Mouse (Mus musculus): ENCODE measurements around the gene Lamb3. TPM values are rescaled to one million over a fixed set of nuclear protein-coding genes. Genes with fewer than 3 reads are reported as not detected.
A peak's percentile ranks its signal among the peaks of the same experiment; 100 is the strongest.

The Lamb3 gene
- polyA plus RNA-seq, 1 experiment = 2.7 TPM

- no peak overlapping the region for H3K4me3 ChIP-seq (ENCODE audit: insufficient read depth, low read depth, low read length)
- H3K27me3 ChIP-seq (replicated peaks; ENCODE audit: control insufficient read depth, insufficient read depth, low read length) = no peaks in the 10 kb centered on the region
- WGBS = 76% methylated on average over 3 of the region's 3 CpGs
- 0 out of 2 replicates have a peak overlapping the region, but pooled peaks have one; percentile 11 for H3K27ac ChIP-seq (ENCODE audit: insufficient read depth, low read depth, low read length)
- H3K36me3 ChIP-seq (ENCODE audit: control insufficient read depth, insufficient read depth, low read length) = no peaks in the 10 kb centered on the region
- DNase-seq = peak; percentile 17
- TF ChIP-seq POLR2A (IDR thresholded peaks at IDR 0.05; ENCODE audit: low read depth, low read length) = no peak
- no peak for TF ChIP-seq CTCF (conservative IDR thresholded peaks at IDR 0.05; ENCODE audit: insufficient read depth, insufficient read length, low read depth, low read length)
- H3K4me1 ChIP-seq (ENCODE audit: control insufficient read depth, insufficient read depth, low read length) = peaks cover 8% of the 10 kb centered on the region; the same call in 1 of the 2 replicates
Measured at GRCm38 (mm10) chr1:193310519-193311085, 103.1 kb downstream of the Lamb3 start.

- DNase-seq = peak; percentile 93
- no peak overlapping the region for H3K4me3 ChIP-seq (ENCODE audit: insufficient read depth, low read depth, low read length)
- H3K27me3 ChIP-seq (replicated peaks; ENCODE audit: control insufficient read depth, insufficient read depth, low read length) = no peaks in the 10 kb centered on the region
- H3K36me3 ChIP-seq (ENCODE audit: control insufficient read depth, insufficient read depth, low read length) = no peaks in the 10 kb centered on the region
- TF ChIP-seq POLR2A (IDR thresholded peaks at IDR 0.05; ENCODE audit: low read depth, low read length) (no peak), CTCF (conservative IDR thresholded peaks at IDR 0.05; ENCODE audit: insufficient read depth, insufficient read length, low read depth, low read length) (no peak)
- 17% methylated on average over 1 of the region's 1 CpGs for WGBS
- H3K4me1 ChIP-seq (ENCODE audit: control insufficient read depth, insufficient read depth, low read length) = peaks cover 10% of the 10 kb centered on the region; the same call in 1 of the 2 replicates
- peak overlapping the region; percentile 43 for H3K27ac ChIP-seq (ENCODE audit: insufficient read depth, low read depth, low read length)
Measured at GRCm38 (mm10) chr1:193311596-193311995, 104.1 kb downstream of the Lamb3 start.

GRCm38 (mm10) chr1:193315705-193316357 is 108.3 kb downstream of the Lamb3 start:
- WGBS = 53% methylated on average over 5 of the region's 5 CpGs

GRCm38 (mm10) chr1:193316358-193316750 is 108.9 kb downstream of the Lamb3 start:
- no peaks in the 10 kb centered on the region for H3K36me3 ChIP-seq (ENCODE audit: control insufficient read depth, insufficient read depth, low read length)
- TF ChIP-seq POLR2A (IDR thresholded peaks at IDR 0.05; ENCODE audit: low read depth, low read length) (no peak), CTCF (conservative IDR thresholded peaks at IDR 0.05; ENCODE audit: insufficient read depth, insufficient read length, low read depth, low read length) (no peak)
- H3K27ac ChIP-seq (ENCODE audit: insufficient read depth, low read depth, low read length) = peak overlapping the region; percentile 51
- peaks cover 5% of the 10 kb centered on the region; the same call in 1 of the 2 replicates for H3K4me1 ChIP-seq (ENCODE audit: control insufficient read depth, insufficient read depth, low read length)
- no peak overlapping the region for H3K4me3 ChIP-seq (ENCODE audit: insufficient read depth, low read depth, low read length)
- WGBS = 71% methylated on average over 9 of the region's 9 CpGs
- DNase-seq = no peak
- no peaks in the 10 kb centered on the region for H3K27me3 ChIP-seq (replicated peaks; ENCODE audit: control insufficient read depth, insufficient read depth, low read length)

More at GRCm38 (mm10) chr1:193315705-193316357, 108.3 kb downstream of the Lamb3 start:
- Histone ChIP-seq H3K27ac (ENCODE audit: insufficient read depth, low read depth, low read length) (peak overlapping the region; percentile 64), H3K36me3 (ENCODE audit: control insufficient read depth, insufficient read depth, low read length) (no peaks in the 10 kb centered on the region), H3K27me3 (replicated peaks; ENCODE audit: control insufficient read depth, insufficient read depth, low read length) (no peaks in the 10 kb centered on the region), H3K4me1 (ENCODE audit: control insufficient read depth, insufficient read depth, low read length) (peaks cover 10% of the 10 kb centered on the region; the same call in 1 of the 2 replicates), H3K4me3 (ENCODE audit: insufficient read depth, low read depth, low read length) (no peak overlapping the region)
- TF ChIP-seq CTCF (conservative IDR thresholded peaks at IDR 0.05; ENCODE audit: insufficient read depth, insufficient read length, low read depth, low read length) = no peak
- TF ChIP-seq POLR2A (IDR thresholded peaks at IDR 0.05; ENCODE audit: low read depth, low read length) = no peak
- DNase-seq = peak; percentile 90

GRCm38 (mm10) chr1:193317159-193317559 is 109.7 kb downstream of the Lamb3 start:
- 62% methylated on average over 6 of the region's 6 CpGs for WGBS
- Histone ChIP-seq H3K36me3 (ENCODE audit: control insufficient read depth, insufficient read depth, low read length) (no peaks in the 10 kb centered on the region), H3K4me3 (ENCODE audit: insufficient read depth, low read depth, low read length) (no peak overlapping the region), H3K4me1 (ENCODE audit: control insufficient read depth, insufficient read depth, low read length) (peaks cover 2% of the 10 kb centered on the region; the same call in 1 of the 2 replicates), H3K27ac (ENCODE audit: insufficient read depth, low read depth, low read length) (peak overlapping the region; percentile 83), H3K27me3 (replicated peaks; ENCODE audit: control insufficient read depth, insufficient read depth, low read length) (no peaks in the 10 kb centered on the region)
- TF ChIP-seq POLR2A (IDR thresholded peaks at IDR 0.05; ENCODE audit: low read depth, low read length) = no peak
- DNase-seq = peak; percentile 51

GRCm38 (mm10) chr1:193319721-193320120 is 112.2 kb downstream of the Lamb3 start:
- TF ChIP-seq POLR2A (IDR thresholded peaks at IDR 0.05; ENCODE audit: low read depth, low read length) (no peak), CTCF (conservative IDR thresholded peaks at IDR 0.05; ENCODE audit: insufficient read depth, insufficient read length, low read depth, low read length) (no peak)
- no peak for DNase-seq
- Histone ChIP-seq H3K27me3 (replicated peaks; ENCODE audit: control insufficient read depth, insufficient read depth, low read length) (no peaks in the 10 kb centered on the region), H3K27ac (ENCODE audit: insufficient read depth, low read depth, low read length) (no peak overlapping the region), H3K4me3 (ENCODE audit: insufficient read depth, low read depth, low read length) (no peak overlapping the region), H3K4me1 (ENCODE audit: control insufficient read depth, insufficient read depth, low read length) (peaks cover 2% of the 10 kb centered on the region; the same call in 1 of the 2 replicates), H3K36me3 (ENCODE audit: control insufficient read depth, insufficient read depth, low read length) (no peaks in the 10 kb centered on the region)
- 74% methylated on average over 3 of the region's 3 CpGs for WGBS

GRCm38 (mm10) chr1:193320398-193320797 is 112.9 kb downstream of the Lamb3 start:
- no peak for TF ChIP-seq CTCF (conservative IDR thresholded peaks at IDR 0.05; ENCODE audit: insufficient read depth, insufficient read length, low read depth, low read length)
- no peak for TF ChIP-seq POLR2A (IDR thresholded peaks at IDR 0.05; ENCODE audit: low read depth, low read length)
- Histone ChIP-seq H3K4me3 (ENCODE audit: insufficient read depth, low read depth, low read length) (no peak overlapping the region), H3K4me1 (ENCODE audit: control insufficient read depth, insufficient read depth, low read length) (peaks cover 4% of the 10 kb centered on the region; the same call in 1 of the 2 replicates), H3K36me3 (ENCODE audit: control insufficient read depth, insufficient read depth, low read length) (no peaks in the 10 kb centered on the region), H3K27ac (ENCODE audit: insufficient read depth, low read depth, low read length) (no peak overlapping the region), H3K27me3 (replicated peaks; ENCODE audit: control insufficient read depth, insufficient read depth, low read length) (no peaks in the 10 kb centered on the region)
- WGBS = 88% methylated on average over 8 of the region's 8 CpGs
- DNase-seq = no peak
